Mouse (Mus musculus) spleen, adult 2 months (tissue): ENCODE data around the gene Calb2.

Source experiments
- CTCF ChIP-seq: fragments of 200-500 bp; IDR thresholded peaks from 2 replicates; pipeline ENCODE4 v1.5.1; 2011; ENCODE audit warnings: mild to moderate bottlenecking, inconsistent platforms; ENCODE audit not compliant: insufficient read depth, insufficient read length, insufficient replicate concordance; ENCODE audit errors: extremely low read depth
- POLR2A ChIP-seq: fragments of 200-500 bp; IDR thresholded peaks from 2 replicates; pipeline ENCODE4 v1.6.1; 2011; ENCODE audit warnings: low read depth, low read length, inconsistent platforms

GRCm38 (mm10) chr8:110135515-110135914 is 32.5 kb downstream of the Calb2 start:
- TF ChIP-seq CTCF (no peak), POLR2A (no peak)
